Mouse (Mus musculus): Measurements from ENCODE around the gene Dhps. TPM values are rescaled to one million over a fixed set of nuclear protein-coding genes. Genes with fewer than 3 reads are reported as not detected.

Dhps gene
- polyA plus RNA-seq, 1 experiment, result 20.0 TPM

DNA sequence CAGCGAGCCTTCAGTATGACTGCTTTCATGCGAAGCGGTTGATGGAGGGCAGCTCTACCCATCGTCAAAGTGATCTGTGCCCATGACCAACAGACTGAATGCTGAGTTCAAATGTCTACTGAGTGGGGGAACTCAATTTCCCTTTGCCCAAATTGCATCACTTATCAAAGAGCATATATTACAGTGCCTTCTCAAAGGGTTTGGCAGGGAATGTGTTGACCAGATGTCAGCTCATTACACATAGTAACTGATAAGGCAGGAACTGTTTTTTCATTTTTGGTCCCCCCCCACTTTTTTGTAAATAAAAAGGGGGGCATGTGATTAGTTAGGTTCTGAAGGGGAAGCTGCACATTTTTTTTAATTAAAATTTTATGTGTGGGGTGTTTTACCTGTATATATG lies 9.0 kb upstream of the Dhps start:
- H3K36me3 ChIP-seq (ENCODE audit: control insufficient read depth, insufficient read depth, low read length), result no peaks in the 10 kb centered on the region
- no peak for TF ChIP-seq POLR2A (IDR thresholded peaks at IDR 0.05; ENCODE audit: control insufficient read depth, low read depth, low read length)
- no peak for TF ChIP-seq CTCF (IDR thresholded peaks at IDR 0.05; ENCODE audit: control insufficient read depth, insufficient read depth, insufficient replicate concordance, low read depth, low read length)
- H3K4me1 ChIP-seq (ENCODE audit: control insufficient read depth, insufficient read depth, low read length), result peaks cover 2% of the 10 kb centered on the region
- H3K27me3 ChIP-seq (ENCODE audit: control insufficient read depth, insufficient read depth, low read length), result no peaks in the 10 kb centered on the region
- no peak overlapping the region for H3K4me3 ChIP-seq (ENCODE audit: control insufficient read depth, low read depth, low read length)
- H3K27ac ChIP-seq (ENCODE audit: control insufficient read depth, insufficient read depth, low read depth, low read length), result no peak overlapping the region

DNA sequence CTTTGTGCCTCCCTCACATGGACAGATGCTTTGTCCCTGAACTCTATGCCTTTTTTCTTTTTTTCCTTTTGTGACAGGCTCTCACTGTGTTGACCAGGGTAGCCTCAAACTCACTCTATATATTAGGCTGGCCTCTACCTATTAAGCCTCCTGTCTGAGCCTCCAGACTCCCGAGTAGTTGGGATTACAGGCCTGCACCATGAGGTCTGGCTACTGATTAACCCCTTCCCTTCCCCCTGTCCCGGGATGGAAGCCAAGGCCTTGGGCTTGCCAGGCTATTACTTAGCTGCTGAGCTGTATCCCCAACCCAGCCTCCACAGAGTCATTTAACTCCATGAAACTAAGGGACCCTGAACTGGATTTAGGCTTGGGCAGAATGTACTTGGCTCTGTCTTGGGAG lies 6.3 kb upstream of the Dhps start:
- H3K36me3 ChIP-seq (ENCODE audit: control insufficient read depth, insufficient read depth, low read length), result no peaks in the 10 kb centered on the region
- no peak overlapping the region for H3K4me3 ChIP-seq (ENCODE audit: control insufficient read depth, low read depth, low read length)
- H3K27me3 ChIP-seq (ENCODE audit: control insufficient read depth, insufficient read depth, low read length), result no peaks in the 10 kb centered on the region
- H3K27ac ChIP-seq (ENCODE audit: control insufficient read depth, insufficient read depth, low read depth, low read length), result no peak overlapping the region
- peaks cover 2% of the 10 kb centered on the region for H3K4me1 ChIP-seq (ENCODE audit: control insufficient read depth, insufficient read depth, low read length)
- TF ChIP-seq POLR2A (IDR thresholded peaks at IDR 0.05; ENCODE audit: control insufficient read depth, low read depth, low read length) (no peak), CTCF (IDR thresholded peaks at IDR 0.05; ENCODE audit: control insufficient read depth, insufficient read depth, insufficient replicate concordance, low read depth, low read length) (no peak)

DNA sequence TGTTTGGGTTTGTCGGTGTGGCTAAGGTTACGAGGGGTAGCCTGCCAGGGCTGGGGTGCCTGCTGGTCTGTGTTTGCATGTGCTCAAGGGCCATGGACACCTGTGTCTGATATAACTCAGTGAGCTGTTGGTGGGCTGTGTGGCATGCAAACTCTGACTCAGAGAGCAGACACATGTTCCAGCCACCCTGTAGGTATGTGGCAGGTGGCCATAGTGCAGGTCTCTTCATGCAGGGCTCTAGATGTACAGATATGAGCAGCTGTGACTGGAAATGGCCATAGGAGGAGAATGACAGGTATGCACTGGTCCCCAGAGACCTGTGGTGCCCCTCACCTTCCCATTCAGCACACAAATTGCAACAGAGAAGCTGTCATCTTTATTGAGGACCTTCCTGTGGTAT lies 4.4 kb upstream of the Dhps start:
- no peaks in the 10 kb centered on the region for H3K36me3 ChIP-seq (ENCODE audit: control insufficient read depth, insufficient read depth, low read length)

DNA sequence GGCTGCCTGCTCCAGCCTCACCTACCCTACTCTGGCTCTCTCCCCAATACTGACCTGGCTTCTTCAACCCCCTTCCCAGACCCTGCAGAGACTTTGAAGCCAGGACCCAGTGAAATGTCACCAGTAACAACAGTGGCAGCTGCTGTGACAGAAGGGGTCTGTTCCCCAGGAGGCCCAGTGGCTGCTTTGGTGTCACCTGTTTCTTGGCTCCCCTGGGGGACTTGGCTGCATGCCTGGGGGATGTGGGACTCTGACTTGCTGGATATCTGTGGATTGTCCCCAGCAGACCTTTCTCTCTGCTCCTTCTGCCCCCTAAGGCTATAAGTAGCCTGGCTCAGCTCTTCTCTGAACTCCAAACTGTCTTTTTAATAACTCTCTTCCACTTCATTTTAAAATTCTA lies 3.6 kb upstream of the Dhps start, which contains the start of gene Gm5741:
Gene Gm5741 (minus strand): TSS at position 1 of the 400 bp plus-strand sequence.
- TF ChIP-seq CTCF (IDR thresholded peaks at IDR 0.05; ENCODE audit: control insufficient read depth, insufficient read depth, insufficient replicate concordance, low read depth, low read length) (no peak), POLR2A (IDR thresholded peaks at IDR 0.05; ENCODE audit: control insufficient read depth, low read depth, low read length) (no peak)
- Histone ChIP-seq H3K27ac (ENCODE audit: control insufficient read depth, insufficient read depth, low read depth, low read length) (no peak within 1 kb of the TSS), H3K27me3 (ENCODE audit: control insufficient read depth, insufficient read depth, low read length) (no peaks in the 10 kb centered on the region), H3K36me3 (ENCODE audit: control insufficient read depth, insufficient read depth, low read length) (no peaks in the 10 kb centered on the region), H3K4me1 (ENCODE audit: control insufficient read depth, insufficient read depth, low read length) (peaks cover 7% of the 10 kb centered on the region), H3K4me3 (ENCODE audit: control insufficient read depth, low read depth, low read length) (no peak within 1 kb of the TSS)

More for the DNA sequence above, 4.4 kb upstream of the Dhps start:
- Histone ChIP-seq H3K4me1 (ENCODE audit: control insufficient read depth, insufficient read depth, low read length) (peaks cover 4% of the 10 kb centered on the region; the same call in 1 of the 2 replicates), H3K27ac (ENCODE audit: control insufficient read depth, insufficient read depth, low read depth, low read length) (no peak overlapping the region), H3K27me3 (ENCODE audit: control insufficient read depth, insufficient read depth, low read length) (no peaks in the 10 kb centered on the region), H3K4me3 (ENCODE audit: control insufficient read depth, low read depth, low read length) (no peak overlapping the region)
- TF ChIP-seq CTCF (IDR thresholded peaks at IDR 0.05; ENCODE audit: control insufficient read depth, insufficient read depth, insufficient replicate concordance, low read depth, low read length) (no peak), POLR2A (IDR thresholded peaks at IDR 0.05; ENCODE audit: control insufficient read depth, low read depth, low read length) (no peak)

DNA sequence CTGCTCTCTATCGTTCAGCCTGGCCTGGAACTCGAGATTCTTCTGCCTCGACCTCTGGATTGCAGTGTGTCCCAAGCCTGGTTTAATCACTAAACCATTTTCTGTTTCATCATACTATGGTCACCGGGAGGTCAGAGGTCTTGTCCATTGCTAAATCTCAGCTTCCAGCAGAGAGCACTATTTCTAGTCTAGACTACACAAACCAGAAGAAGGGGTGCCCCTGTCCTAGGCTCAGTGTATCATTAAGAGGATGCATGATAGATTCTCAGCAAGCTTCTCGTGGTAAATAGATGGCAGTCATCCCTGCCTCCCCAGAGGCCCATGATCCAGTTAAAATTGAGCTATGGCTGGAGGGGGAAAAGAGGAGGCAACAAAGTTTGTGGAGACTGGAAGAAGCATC lies 516 bp upstream of the Dhps start:
- no peak for TF ChIP-seq CTCF (IDR thresholded peaks at IDR 0.05; ENCODE audit: control insufficient read depth, insufficient read depth, insufficient replicate concordance, low read depth, low read length)
- TF ChIP-seq POLR2A (IDR thresholded peaks at IDR 0.05; ENCODE audit: control insufficient read depth, low read depth, low read length), result no peak
- peak overlapping the region; percentile 91 for H3K27ac ChIP-seq (ENCODE audit: control insufficient read depth, insufficient read depth, low read depth, low read length)
- peaks cover 1% of the 10 kb centered on the region; the same call in 1 of the 2 replicates for H3K36me3 ChIP-seq (ENCODE audit: control insufficient read depth, insufficient read depth, low read length)
- peaks cover 9% of the 10 kb centered on the region for H3K4me1 ChIP-seq (ENCODE audit: control insufficient read depth, insufficient read depth, low read length)
- H3K4me3 ChIP-seq (ENCODE audit: control insufficient read depth, low read depth, low read length), result peak overlapping the region; percentile 91
- no peaks in the 10 kb centered on the region for H3K27me3 ChIP-seq (ENCODE audit: control insufficient read depth, insufficient read depth, low read length)

DNA sequence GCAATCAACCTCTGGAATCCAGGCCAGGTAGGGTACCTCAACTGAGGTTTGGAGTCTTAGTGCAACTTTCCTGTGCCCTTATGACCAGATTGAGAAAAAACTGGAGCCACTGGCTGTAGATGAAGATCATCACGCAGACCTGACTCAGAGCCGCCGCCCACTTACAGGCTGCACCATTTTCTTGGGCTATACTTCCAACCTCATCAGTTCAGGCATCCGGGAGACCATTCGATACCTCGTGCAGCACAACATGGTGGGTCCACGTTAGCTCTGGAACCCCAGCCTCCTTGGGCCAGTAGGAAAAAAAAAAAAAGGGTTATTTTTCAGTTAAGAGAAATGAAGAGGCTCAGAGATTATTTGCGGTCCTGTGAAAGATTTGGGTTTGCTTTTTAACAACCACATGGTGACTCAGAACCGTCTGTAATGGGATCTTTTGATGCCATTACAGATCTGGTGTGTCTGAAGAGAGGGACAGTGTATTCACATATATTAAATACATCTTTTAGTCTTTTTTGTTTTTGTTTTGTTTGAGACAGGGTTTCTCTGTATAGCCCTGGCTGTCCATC lies 890 bp downstream of the Dhps start:
- Histone ChIP-seq H3K4me3 (ENCODE audit: control insufficient read depth, low read depth, low read length) (peak overlapping the region; percentile 91), H3K36me3 (ENCODE audit: control insufficient read depth, insufficient read depth, low read length) (peaks cover 1% of the 10 kb centered on the region; the same call in 1 of the 2 replicates), H3K27ac (ENCODE audit: control insufficient read depth, insufficient read depth, low read depth, low read length) (peak overlapping the region; percentile 91), H3K4me1 (ENCODE audit: control insufficient read depth, insufficient read depth, low read length) (peaks cover 9% of the 10 kb centered on the region), H3K27me3 (ENCODE audit: control insufficient read depth, insufficient read depth, low read length) (no peaks in the 10 kb centered on the region)
- no peak for TF ChIP-seq POLR2A (IDR thresholded peaks at IDR 0.05; ENCODE audit: control insufficient read depth, low read depth, low read length)
- no peak for TF ChIP-seq CTCF (IDR thresholded peaks at IDR 0.05; ENCODE audit: control insufficient read depth, insufficient read depth, insufficient replicate concordance, low read depth, low read length)

DNA sequence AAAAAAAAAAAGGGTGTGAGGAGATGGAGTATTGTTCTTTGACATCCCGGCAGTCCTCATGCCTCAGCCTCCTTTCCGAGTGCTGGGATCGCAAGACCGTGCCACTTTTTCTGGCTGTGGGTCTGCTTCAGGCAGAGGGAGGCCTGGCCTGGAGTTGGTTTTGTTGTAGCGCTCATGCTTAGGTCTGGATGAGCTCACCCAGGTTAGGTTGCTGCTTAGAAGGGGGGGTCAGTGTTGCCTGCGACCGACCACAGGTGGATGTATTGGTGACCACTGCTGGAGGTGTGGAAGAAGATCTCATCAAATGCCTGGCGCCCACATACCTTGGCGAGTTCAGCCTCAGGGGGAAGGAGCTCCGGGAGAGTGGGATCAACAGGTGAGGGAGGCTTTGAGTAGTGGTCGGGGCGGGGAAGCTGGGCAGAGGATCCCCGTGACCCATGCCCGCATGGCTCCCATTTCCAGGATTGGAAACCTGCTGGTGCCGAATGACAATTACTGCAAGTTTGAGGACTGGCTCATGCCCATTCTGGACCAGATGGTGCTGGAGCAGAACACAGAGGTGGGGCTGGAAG lies 1.6 kb downstream of the Dhps start:
- no peak overlapping the region for H3K27ac ChIP-seq (ENCODE audit: control insufficient read depth, insufficient read depth, low read depth, low read length)
- H3K4me3 ChIP-seq (ENCODE audit: control insufficient read depth, low read depth, low read length), result no peak overlapping the region
- peaks cover 1% of the 10 kb centered on the region; the same call in 1 of the 2 replicates for H3K36me3 ChIP-seq (ENCODE audit: control insufficient read depth, insufficient read depth, low read length)

More for the DNA sequence above, 1.6 kb downstream of the Dhps start:
- TF ChIP-seq CTCF (IDR thresholded peaks at IDR 0.05; ENCODE audit: control insufficient read depth, insufficient read depth, insufficient replicate concordance, low read depth, low read length) (no peak), POLR2A (IDR thresholded peaks at IDR 0.05; ENCODE audit: control insufficient read depth, low read depth, low read length) (no peak)
- peaks cover 9% of the 10 kb centered on the region for H3K4me1 ChIP-seq (ENCODE audit: control insufficient read depth, insufficient read depth, low read length)
- H3K27me3 ChIP-seq (ENCODE audit: control insufficient read depth, insufficient read depth, low read length), result no peaks in the 10 kb centered on the region
